In genomic region chr14:26794431-26794830, GRCm38 (mm10) we compare ENCODE assay signal across 19 mouse cellular contexts.
DNase-seq lines count a peak whose midpoint lies in the region; ATAC-seq and TF ChIP-seq lines count a peak whose summit lies in the region.
"Had no signal": no experiment of that assay in that cellular context is flagged by ENCODE, and none has a peak within 500 bp of the region (broad histone marks: within the 10 kb centered on the region; RNA-seq: fewer than 3 reads in every experiment).

No protein-coding gene starts in this region.

- H3K4me3 ChIP-seq in lung, adult 2 months (replicated peaks; ENCODE audit: extremely low read depth, low read depth, low read length) = no peak overlapping the region
- H3K4me3 ChIP-seq: forebrain, embryonic 15.5 days; hindbrain, embryonic 12.5 days; hindbrain, embryonic 15.5 days had no signal

- WGBS in lung, adult 2 months = 84% methylated on average over 2 of the region's 2 CpGs

- DNase-seq in 416B (ENCODE audit: low read depth) = peak; percentile 73
- DNase-seq in lung, adult 2 months = no peak
- DNase-seq in gastrocnemius, postnatal 25 days = no peak
- no peak for DNase-seq in thymus, postnatal 36 days
- DNase-seq: adrenal gland, postnatal 10 days; adrenal gland, postnatal 36 days; B cell, adult 2 months; cerebellum, adult 18-20 months; cerebellum, adult 9-10 months; cerebellum, postnatal 14 days; gastrocnemius, postnatal 10 days; heart, adult 11 months; kidney, adult 2 months had no signal

- TF ChIP-seq CTCF in lung, adult 2 months (IDR thresholded peaks at IDR 0.05; ENCODE audit: insufficient read depth, low read length) = no peak

- peak; percentile 75 for ATAC-seq in CD4-positive, CD25-positive, alpha-beta regulatory T cell, adult 4 months
- peak; percentile 65 for ATAC-seq in activated CD4-positive, CD25-positive, alpha-beta regulatory T cell, adult 4 months
- ATAC-seq: forebrain, embryonic 15.5 days; intestine, embryonic 16.5 days had no signal

- no peaks in the 10 kb centered on the region for H3K4me1 ChIP-seq in lung, adult 2 months (ENCODE audit: control insufficient read depth, insufficient read depth, low read length)
- H3K4me1 ChIP-seq: forebrain, embryonic 15.5 days; hindbrain, embryonic 12.5 days; hindbrain, embryonic 15.5 days had no signal

- no peak for TF ChIP-seq POLR2A in lung, adult 2 months (IDR thresholded peaks at IDR 0.05; ENCODE audit: borderline replicate concordance, extremely low read depth, low read depth, low read length)
